Mouse (Mus musculus) thymus, postnatal 0 days (tissue): ENCODE results near the gene Tep1. TPM values are rescaled to one million over a fixed set of nuclear protein-coding genes. Genes with fewer than 3 reads are reported as not detected.
"Not testable (repeated sequence)": the region's sequence is repeated elsewhere in the genome, so short reads cannot be mapped to it uniquely, and the experiment has no call there.

Experiments
- DNase-seq: peaks from one replicate; pipeline ENCODE4 v3.0.0-alpha.2; 2015; ENCODE audit warnings: low spot score
- polyA plus RNA-seq: library from polyadenylated mRNA; unstranded; fragments of >200 nt; fragmentation: Nextera tagmentation; extraction: Ambion mirVana; gene quantifications from 2 replicates; pipeline ENCODE4 v1.2.1, GENCODE M21; 2015

Tep1 gene
- polyA plus RNA-seq, 1 experiment from 2014 or later = 10.7 TPM

DNA sequence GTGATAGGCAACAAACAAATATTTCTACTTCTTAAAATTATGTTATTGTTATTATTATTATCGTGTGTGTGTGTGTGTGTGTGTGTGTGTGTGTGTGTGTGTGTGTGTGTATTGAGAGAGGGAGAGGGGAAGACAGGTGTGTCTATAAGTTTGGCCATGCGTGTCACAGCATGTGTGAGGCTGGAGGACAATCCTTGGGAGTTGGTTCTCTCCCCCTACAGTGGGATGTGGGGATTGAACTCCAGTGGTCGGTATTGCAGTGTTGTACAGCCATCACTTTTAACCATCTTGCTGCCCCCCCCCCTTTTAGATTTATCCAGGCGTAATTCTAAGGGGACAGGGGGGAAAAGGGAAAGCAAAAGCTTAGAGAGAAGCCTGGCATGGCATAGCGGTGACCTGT is 1.7 kb downstream of the Tep1 start:
- no peak for DNase-seq

- DNase-seq = no peak
These were observed 2.1 kb downstream of the Tep1 start for GRCm38 (mm10) chr14:50868211-50868610.

DNA sequence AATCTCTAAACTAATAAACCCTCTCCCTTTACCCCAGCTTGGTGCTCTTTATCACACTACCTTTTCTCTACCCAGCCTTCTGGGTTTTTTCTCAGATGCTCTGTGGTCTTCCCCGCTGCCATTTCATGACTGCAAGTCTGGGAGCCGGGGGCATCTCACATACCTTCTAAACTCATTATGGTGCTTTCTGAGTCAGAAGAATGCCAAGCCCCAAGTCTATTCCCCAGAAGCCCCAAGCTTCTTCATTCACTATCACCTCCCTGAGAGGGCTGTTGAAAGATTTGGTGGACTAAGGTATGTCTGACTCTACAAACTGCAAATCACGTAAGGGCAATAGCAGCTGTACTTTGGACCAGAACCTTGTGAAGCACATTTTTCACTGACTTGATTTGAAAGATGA is 3.4 kb downstream of the Tep1 start:
- no peak for DNase-seq

- DNase-seq = not testable (repeated sequence)
These were observed 5.4 kb downstream of the Tep1 start for GRCm38 (mm10) chr14:50865005-50865404.

GRCm38 (mm10) chr14:50862641-50863040 is 7.7 kb downstream of the Tep1 start:
- DNase-seq = no peak

DNA sequence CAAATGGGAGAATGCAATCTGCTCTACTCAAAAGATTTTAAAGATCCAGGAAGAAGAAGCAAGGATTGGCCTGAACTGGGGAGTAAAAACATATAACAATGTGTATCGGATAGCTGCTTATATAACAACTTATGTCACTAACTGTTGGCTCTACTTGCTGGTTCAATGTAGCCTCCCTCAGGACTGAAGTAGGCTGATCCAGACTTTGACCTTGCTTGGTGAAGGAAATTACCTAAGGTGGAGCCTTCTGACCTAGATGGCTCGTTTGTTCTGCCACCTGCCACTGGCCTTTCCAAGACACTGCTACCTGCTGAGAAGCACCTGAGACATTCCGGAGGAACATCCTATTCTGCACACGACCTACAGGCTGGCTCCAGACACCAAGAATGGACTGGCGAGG is 14.6 kb downstream of the Tep1 start:
- no peak for DNase-seq

GRCm38 (mm10) chr14:50837236-50837635 is 33.1 kb downstream of the Tep1 start:
- DNase-seq = no peak

DNA sequence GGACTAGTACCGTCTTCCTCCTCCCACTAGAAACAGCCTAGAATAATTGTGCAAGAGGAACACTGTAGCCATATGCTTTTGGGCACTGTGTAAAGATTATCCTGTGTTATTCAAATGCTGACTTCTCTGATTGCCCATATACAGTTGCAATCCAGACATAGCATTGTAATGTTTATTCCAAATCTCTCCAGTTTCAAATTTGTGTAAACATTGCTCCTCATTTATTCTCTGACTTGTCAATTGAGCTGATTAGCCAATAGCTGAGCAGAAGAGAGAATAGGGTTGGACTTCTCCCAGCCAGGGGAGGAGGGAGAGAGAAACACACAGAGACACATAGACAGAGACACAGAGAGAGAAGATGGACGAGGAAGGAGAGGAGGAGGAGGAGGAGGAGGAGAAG is 35.9 kb downstream of the Tep1 start:
- no peak for DNase-seq

- no peak for DNase-seq
These were observed 36.4 kb downstream of the Tep1 start for GRCm38 (mm10) chr14:50833964-50834363.

- no peak for DNase-seq
These were observed 40.5 kb downstream of the Tep1 start for GRCm38 (mm10) chr14:50829878-50830277.

GRCm38 (mm10) chr14:50826579-50826978 is 43.8 kb downstream of the Tep1 start:
- no peak for DNase-seq

- peak; percentile 23 for DNase-seq
These were observed 46.1 kb downstream of the Tep1 start for GRCm38 (mm10) chr14:50824219-50824618.

DNA sequence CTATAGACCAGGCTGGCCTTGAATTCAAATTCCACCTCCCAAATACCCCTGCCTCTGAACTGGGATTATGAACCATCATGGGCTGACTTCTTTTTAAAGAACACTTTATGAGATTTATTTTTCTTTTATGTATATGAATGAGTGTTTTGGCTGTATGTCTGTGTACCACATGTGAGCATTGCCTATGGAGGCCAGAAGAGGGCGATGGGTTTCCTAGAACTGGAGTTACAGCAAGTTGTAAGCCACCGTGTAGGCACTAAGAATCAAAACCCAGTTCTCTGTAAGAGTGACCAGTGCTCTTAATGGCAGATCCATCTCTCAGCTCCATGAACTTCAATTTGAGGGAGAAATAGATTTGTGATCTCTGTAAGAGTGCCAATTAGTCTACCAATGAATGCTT is 47.1 kb downstream of the Tep1 start:
- DNase-seq = peak; percentile 27

DNA sequence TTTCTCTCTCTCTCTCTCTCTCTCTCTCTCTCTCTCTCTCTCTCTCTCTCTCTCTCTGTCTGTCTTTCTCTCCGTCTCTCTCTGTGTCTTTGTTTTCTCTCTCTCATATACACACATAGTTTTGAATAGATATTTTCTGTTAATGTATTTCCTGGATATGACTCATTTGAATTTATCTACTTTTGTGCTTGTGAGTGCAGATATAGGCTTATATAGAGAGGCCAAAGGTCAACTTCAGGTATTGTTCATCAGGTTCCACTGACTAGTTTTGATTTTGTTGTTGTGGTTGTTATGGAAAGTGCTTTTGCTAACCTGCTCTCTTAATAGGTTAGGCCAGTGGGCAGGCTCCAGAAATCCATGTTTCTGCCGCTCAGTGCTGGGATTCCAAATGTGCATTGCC is 57.3 kb downstream of the Tep1 start:
- no peak for DNase-seq

DNA sequence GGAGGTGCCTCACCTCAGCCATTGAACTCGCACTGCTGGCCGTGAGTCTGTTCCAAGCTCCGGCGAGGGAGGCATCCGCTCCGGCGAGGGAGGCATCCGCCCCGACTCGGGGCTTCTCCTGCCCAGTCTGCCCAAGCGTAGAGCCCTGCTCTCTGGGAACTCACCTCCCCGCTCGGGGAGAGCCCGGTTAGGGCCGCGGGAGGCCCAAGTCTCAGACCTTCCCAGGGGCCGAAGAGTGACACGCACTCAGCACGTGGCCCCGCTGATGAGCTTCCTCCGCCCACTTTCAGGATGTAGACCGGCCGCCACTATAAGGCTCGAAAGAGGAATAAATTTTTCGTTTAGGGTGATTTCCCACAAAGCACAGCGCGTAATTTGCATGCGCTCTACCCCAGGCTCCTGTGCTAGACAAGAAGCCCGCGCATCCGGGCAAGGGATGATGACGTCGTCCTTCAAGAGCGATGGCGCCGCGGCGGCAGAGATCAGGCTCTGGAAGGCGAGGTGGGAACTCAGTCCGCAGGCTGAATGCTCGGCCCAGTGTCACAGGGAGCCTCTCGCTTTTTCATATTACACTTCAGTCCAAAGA is 62.8 kb downstream of the Tep1 start, which contains the start of the genes Ccnb1ip1 and Parp2:
Gene Ccnb1ip1 (minus strand): TSS at position 246 of the 586 bp plus-strand sequence.
Gene Parp2 (plus strand): TSS at position 355 of the 586 bp plus-strand sequence.
- DNase-seq = peak; percentile 98

DNA sequence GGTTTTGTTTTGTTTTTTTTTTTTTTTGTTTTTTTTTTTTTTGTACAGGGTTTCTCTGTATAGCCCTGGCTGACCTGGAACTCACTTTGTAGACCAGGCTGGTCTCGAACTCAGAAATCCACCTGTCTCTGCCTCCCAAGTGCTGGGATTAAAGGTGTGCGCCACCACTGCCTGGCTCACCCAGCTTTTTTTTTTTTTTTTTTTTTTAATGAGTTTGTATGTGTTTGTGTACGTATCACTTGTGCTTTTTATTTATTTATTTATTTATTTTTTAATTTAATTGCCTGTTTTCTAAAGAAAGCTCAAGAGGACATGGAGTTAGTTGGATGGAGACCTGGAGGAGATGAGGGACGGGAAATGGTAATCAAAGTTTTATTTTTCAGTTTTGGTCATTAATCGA is 63.9 kb downstream of the Tep1 start:
- DNase-seq = not testable (repeated sequence)

GRCm38 (mm10) chr14:50804683-50805082 is 65.7 kb downstream of the Tep1 start:
- DNase-seq = no peak

- DNase-seq = peak; percentile 17
These were observed 67.4 kb downstream of the Tep1 start for GRCm38 (mm10) chr14:50802843-50803562.

DNA sequence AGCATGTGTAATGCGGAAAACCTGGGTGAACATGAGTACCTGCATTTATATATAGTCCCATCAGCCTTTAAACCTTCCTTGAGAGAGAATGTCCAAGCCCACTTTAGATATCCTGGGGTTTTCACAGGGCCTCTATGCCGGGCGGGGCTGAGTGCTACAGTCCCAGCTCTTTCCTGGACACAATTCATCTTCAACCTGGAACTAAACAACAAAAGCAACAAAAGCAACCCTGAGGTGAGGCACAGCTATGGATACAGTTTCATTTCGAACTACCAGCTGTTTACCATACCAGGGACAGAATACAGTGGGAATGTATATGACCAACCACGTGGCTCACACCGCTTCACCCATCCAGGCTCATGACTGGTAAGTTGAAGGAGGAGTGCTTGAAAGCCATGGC is 67.9 kb downstream of the Tep1 start:
- DNase-seq = no peak

GRCm38 (mm10) chr14:50799502-50800259 is 70.7 kb downstream of the Tep1 start:
- peak; percentile 73 for DNase-seq

DNA sequence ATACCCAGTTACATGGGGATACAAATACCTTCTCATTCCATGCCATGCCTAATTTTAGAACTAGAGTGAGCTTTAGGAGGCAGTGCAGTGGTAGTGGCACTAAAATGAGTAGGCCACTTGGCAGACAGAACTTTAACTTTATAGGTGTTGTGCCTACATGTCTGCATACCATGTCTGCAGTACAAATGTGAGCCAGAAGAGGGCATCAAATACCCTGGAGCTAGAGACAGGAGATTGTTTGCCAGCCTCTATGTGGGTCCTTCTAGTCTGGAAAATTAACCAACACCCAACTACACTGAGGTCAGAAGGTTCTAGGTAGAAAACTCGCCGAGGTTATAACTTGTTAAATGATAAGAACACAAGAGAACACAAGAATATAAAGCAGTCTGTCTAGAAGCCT is 71.8 kb downstream of the Tep1 start:
- peak; percentile 52 for DNase-seq

DNA sequence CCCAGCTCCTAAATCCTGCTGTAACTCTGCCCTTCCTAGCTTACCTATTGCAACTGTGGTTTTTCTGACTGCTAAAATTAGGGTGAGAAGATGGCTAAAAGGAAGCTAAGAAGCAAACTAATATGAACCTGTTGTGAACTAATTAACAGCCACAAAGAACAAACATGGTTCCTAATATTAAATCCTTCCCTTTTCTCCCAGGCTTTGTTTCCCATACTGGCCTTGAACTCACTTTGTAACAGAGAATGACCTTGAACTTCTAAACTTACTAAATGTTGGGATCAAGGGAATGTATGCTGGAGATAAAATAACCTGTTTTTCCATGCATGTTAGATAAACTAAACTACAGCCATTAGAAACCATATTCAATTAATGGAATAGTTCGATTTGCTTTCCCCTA is 73.9 kb downstream of the Tep1 start:
- no peak for DNase-seq
